Mouse (Mus musculus): Measurements from ENCODE around the gene Selenbp1. TPM values are rescaled to one million over a fixed set of nuclear protein-coding genes. Genes with fewer than 3 reads are reported as not detected.
A peak's percentile ranks its signal among the peaks of the same experiment; 100 is the strongest.

Gene Selenbp1
- polyA plus RNA-seq, 1 experiment, result 0.16 TPM

DNA sequence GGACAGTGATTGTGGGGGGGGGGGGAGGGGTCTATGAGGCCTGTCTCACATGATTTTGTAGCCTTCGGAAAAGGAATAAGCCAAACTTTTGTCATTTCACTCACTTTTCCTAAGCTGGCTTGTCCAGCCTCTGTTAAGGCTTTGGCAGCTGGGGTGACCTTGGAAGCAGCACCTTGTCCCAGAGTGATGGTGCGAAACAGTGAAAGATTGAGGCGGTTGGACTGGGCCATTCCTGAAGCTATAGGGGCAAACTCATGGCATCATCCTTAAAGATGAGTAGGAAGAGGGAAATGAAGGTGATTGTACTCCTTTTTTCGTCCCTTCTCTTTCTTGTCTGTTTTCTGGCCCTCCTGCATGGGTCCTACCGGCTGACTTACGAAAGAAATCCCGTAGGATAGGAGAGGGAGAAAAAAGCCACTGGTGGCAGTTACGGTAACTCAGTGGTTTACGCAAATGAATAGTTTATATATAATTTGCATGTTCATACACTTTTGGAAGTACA lies 41.2 kb downstream of the Selenbp1 start:
- H3K36me3 ChIP-seq (ENCODE audit: control insufficient read depth, insufficient read depth), result peaks cover 4% of the 10 kb centered on the region
- peak overlapping the region; percentile 71 for H3K4me3 ChIP-seq (ENCODE audit: insufficient read depth, poor library complexity, severe bottlenecking)
- H3ac ChIP-seq (ENCODE audit: control insufficient read depth, insufficient read length, low read depth), result peak overlapping the region; percentile 57
- H3K79me2 ChIP-seq (ENCODE audit: control insufficient read depth, insufficient read depth), result peaks cover 43% of the 10 kb centered on the region
- H3K79me3 ChIP-seq (ENCODE audit: low read depth), result peaks cover 28% of the 10 kb centered on the region
- no peak for TF ChIP-seq USF1 (IDR thresholded peaks at IDR 0.05; ENCODE audit: low read depth)
- TF ChIP-seq MAX (IDR thresholded peaks at IDR 0.05), result no peak
- no peak for TF ChIP-seq MYOG (IDR thresholded peaks at IDR 0.05; ENCODE audit: control insufficient read depth, extremely low read depth, insufficient read length)
- TF ChIP-seq MYOD1 (IDR thresholded peaks at IDR 0.05; ENCODE audit: control insufficient read depth, insufficient read length, low read depth), result no peak
- TF ChIP-seq FOSL1 (IDR thresholded peaks at IDR 0.05; ENCODE audit: insufficient read depth, low read length, poor library complexity, severe bottlenecking), result no peak
- no peak for TF ChIP-seq CTCF (IDR thresholded peaks at IDR 0.05; ENCODE audit: control insufficient read depth, insufficient read depth, insufficient read length)
- TF ChIP-seq CEBPB (IDR thresholded peaks at IDR 0.05; ENCODE audit: low read depth), result no peak
- H3K27me3 ChIP-seq (ENCODE audit: control insufficient read depth, insufficient read depth, insufficient read length), result no peaks in the 10 kb centered on the region

GRCm38 (mm10) chr3:94974528-94975422 lies 41.9 kb downstream of the Selenbp1 start, which contains the start of gene Pi4kb:
TSS of gene Pi4kb (plus strand) at chr3:94974731.
- H3K4me3 ChIP-seq (ENCODE audit: insufficient read depth, poor library complexity, severe bottlenecking), result peak within 1 kb of the TSS; percentile 71
- peaks cover 30% of the 10 kb centered on the region for H3K79me3 ChIP-seq (ENCODE audit: low read depth)
- H3K36me3 ChIP-seq (ENCODE audit: control insufficient read depth, insufficient read depth), result peaks cover 4% of the 10 kb centered on the region
- peak within 1 kb of the TSS; percentile 90 for H3ac ChIP-seq (ENCODE audit: control insufficient read depth, insufficient read length, low read depth)
- TF ChIP-seq MAX (IDR thresholded peaks at IDR 0.05), result peak; percentile 91
- TF ChIP-seq CEBPB (IDR thresholded peaks at IDR 0.05; ENCODE audit: low read depth), result no peak
- no peaks in the 10 kb centered on the region for H3K27me3 ChIP-seq (ENCODE audit: control insufficient read depth, insufficient read depth, insufficient read length)
- H3K79me2 ChIP-seq (ENCODE audit: control insufficient read depth, insufficient read depth), result peaks cover 50% of the 10 kb centered on the region

- Histone ChIP-seq H3K4me3 (ENCODE audit: insufficient read depth, poor library complexity, severe bottlenecking) (no peak overlapping the region), H3K79me3 (ENCODE audit: low read depth) (peaks cover 13% of the 10 kb centered on the region), H3ac (ENCODE audit: control insufficient read depth, insufficient read length, low read depth) (no peak overlapping the region), H3K27me3 (ENCODE audit: control insufficient read depth, insufficient read depth, insufficient read length) (no peaks in the 10 kb centered on the region), H3K36me3 (ENCODE audit: control insufficient read depth, insufficient read depth) (peaks cover 39% of the 10 kb centered on the region), H3K79me2 (ENCODE audit: control insufficient read depth, insufficient read depth) (peaks cover 60% of the 10 kb centered on the region)
- TF ChIP-seq MAX (IDR thresholded peaks at IDR 0.05) (no peak), CEBPB (IDR thresholded peaks at IDR 0.05; ENCODE audit: low read depth) (no peak), MYOG (IDR thresholded peaks at IDR 0.05; ENCODE audit: control insufficient read depth, extremely low read depth, insufficient read length) (no peak), CTCF (IDR thresholded peaks at IDR 0.05; ENCODE audit: control insufficient read depth, insufficient read depth, insufficient read length) (no peak), FOSL1 (IDR thresholded peaks at IDR 0.05; ENCODE audit: insufficient read depth, low read length, poor library complexity, severe bottlenecking) (no peak), USF1 (IDR thresholded peaks at IDR 0.05; ENCODE audit: low read depth) (no peak), MYOD1 (IDR thresholded peaks at IDR 0.05; ENCODE audit: control insufficient read depth, insufficient read length, low read depth) (no peak)
Measured at GRCm38 (mm10) chr3:94984312-94984711, 51.5 kb downstream of the Selenbp1 start.

- H3K4me3 ChIP-seq (ENCODE audit: insufficient read depth, poor library complexity, severe bottlenecking), result no peak overlapping the region
- peaks cover 9% of the 10 kb centered on the region for H3K79me3 ChIP-seq (ENCODE audit: low read depth)
- no peak overlapping the region for H3ac ChIP-seq (ENCODE audit: control insufficient read depth, insufficient read length, low read depth)
- no peak for TF ChIP-seq USF1 (IDR thresholded peaks at IDR 0.05; ENCODE audit: low read depth)
- TF ChIP-seq MYOD1 (IDR thresholded peaks at IDR 0.05; ENCODE audit: control insufficient read depth, insufficient read length, low read depth), result no peak
- TF ChIP-seq CTCF (IDR thresholded peaks at IDR 0.05; ENCODE audit: control insufficient read depth, insufficient read depth, insufficient read length), result no peak
- no peak for TF ChIP-seq FOSL1 (IDR thresholded peaks at IDR 0.05; ENCODE audit: insufficient read depth, low read length, poor library complexity, severe bottlenecking)
- TF ChIP-seq MYOG (IDR thresholded peaks at IDR 0.05; ENCODE audit: control insufficient read depth, extremely low read depth, insufficient read length), result no peak
- no peak for TF ChIP-seq MAX (IDR thresholded peaks at IDR 0.05)
- TF ChIP-seq CEBPB (IDR thresholded peaks at IDR 0.05; ENCODE audit: low read depth), result no peak
- H3K27me3 ChIP-seq (ENCODE audit: control insufficient read depth, insufficient read depth, insufficient read length), result no peaks in the 10 kb centered on the region
- peaks cover 48% of the 10 kb centered on the region for H3K79me2 ChIP-seq (ENCODE audit: control insufficient read depth, insufficient read depth)
- H3K36me3 ChIP-seq (ENCODE audit: control insufficient read depth, insufficient read depth), result peaks cover 51% of the 10 kb centered on the region
Measured at GRCm38 (mm10) chr3:94985513-94985912, 52.7 kb downstream of the Selenbp1 start.

GRCm38 (mm10) chr3:94987578-94987977 lies 54.7 kb downstream of the Selenbp1 start:
- TF ChIP-seq USF1 (IDR thresholded peaks at IDR 0.05; ENCODE audit: low read depth), result peak; percentile 12
- peak; percentile 36 for TF ChIP-seq FOSL1 (IDR thresholded peaks at IDR 0.05; ENCODE audit: insufficient read depth, low read length, poor library complexity, severe bottlenecking)
- no peak for TF ChIP-seq CEBPB (IDR thresholded peaks at IDR 0.05; ENCODE audit: low read depth)
- no peak for TF ChIP-seq MYOG (IDR thresholded peaks at IDR 0.05; ENCODE audit: control insufficient read depth, extremely low read depth, insufficient read length)
- Histone ChIP-seq H3K79me3 (ENCODE audit: low read depth) (peaks cover 7% of the 10 kb centered on the region), H3K27me3 (ENCODE audit: control insufficient read depth, insufficient read depth, insufficient read length) (no peaks in the 10 kb centered on the region), H3K79me2 (ENCODE audit: control insufficient read depth, insufficient read depth) (peaks cover 29% of the 10 kb centered on the region), H3K4me3 (ENCODE audit: insufficient read depth, poor library complexity, severe bottlenecking) (no peak overlapping the region), H3K36me3 (ENCODE audit: control insufficient read depth, insufficient read depth) (peaks cover 52% of the 10 kb centered on the region), H3ac (ENCODE audit: control insufficient read depth, insufficient read length, low read depth) (no peak overlapping the region)

All from C2C12 (cell line).